Mouse (Mus musculus): ENCODE data around the gene Ahcy. TPM values are rescaled to one million over a fixed set of nuclear protein-coding genes. Genes with fewer than 3 reads are reported as not detected.
"Not testable (repeated sequence)": the region's sequence is repeated elsewhere in the genome, so short reads cannot be mapped to it uniquely, and the experiment has no call there.

Ahcy gene
- polyA plus RNA-seq (2012; fragmentation: generic; extraction: Trizol): 127 TPM
- long read RNA-seq, experiment 1, transcript Ahcy-201 (10 exons, 2,543 nt): major isoform, 25 of 32 reads
- long read RNA-seq, experiment 1, partial matches to known transcripts: 4 of 32 reads
- long read RNA-seq, experiment 1, other reads (novel, unspliced or antisense): 3 of 32 reads
- long read RNA-seq, experiment 2, transcript Ahcy-201 (10 exons, 2,543 nt): major isoform, 320 of 338 reads
- long read RNA-seq, experiment 2, partial matches to known transcripts: 4 of 338 reads
- long read RNA-seq, experiment 2, other reads (novel, unspliced or antisense): 14 of 338 reads

DNA sequence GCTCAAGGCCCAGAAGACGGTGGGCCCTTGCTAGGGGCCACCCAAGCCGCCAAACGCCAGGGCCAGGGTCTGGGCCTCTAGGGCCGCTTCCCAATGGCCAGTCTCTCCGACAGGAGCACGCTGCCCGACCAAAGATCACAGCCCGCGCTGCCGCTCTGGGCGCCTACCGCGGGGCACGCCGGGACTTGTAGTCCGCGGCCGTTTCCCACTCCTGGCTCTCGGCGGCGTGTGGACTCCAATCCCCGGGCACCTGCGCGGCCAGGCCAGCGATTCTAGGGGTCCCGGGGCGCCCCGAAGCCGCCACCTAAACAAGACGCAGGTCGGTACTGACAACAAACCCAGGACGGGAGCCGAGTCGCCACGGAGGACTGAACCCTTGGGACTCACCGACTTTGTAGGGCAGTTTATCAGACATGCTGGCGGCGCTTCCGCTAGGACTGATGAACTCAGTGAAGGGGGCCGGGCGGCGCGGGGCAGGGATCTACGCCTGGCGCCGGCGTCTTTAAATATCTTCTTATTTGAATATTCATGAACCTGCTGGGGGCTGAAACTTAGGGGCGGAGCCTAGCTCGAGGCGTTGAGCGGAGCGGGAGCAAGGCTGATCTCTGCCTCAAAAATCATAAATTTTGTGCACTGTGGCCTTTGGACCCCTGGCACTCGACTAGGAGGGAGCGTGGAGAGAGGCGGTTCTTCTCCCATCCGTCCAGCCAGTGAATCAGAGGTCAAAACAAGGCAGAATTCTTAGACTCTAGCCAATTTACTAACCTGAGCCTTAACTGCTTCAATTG, at the start of gene Ahcy:
Gene Ahcy (minus strand): TSS at position 520 of the 788 bp plus-strand sequence.
- Histone ChIP-seq H3K27me3 (ENCODE audit: control insufficient read depth, insufficient read depth, insufficient read length) (no peaks in the 10 kb centered on the region), H3K79me3 (ENCODE audit: low read depth) (peaks cover 47% of the 10 kb centered on the region), H3ac (ENCODE audit: control insufficient read depth, insufficient read length, low read depth) (peak within 1 kb of the TSS; percentile 82), H3K4me3 (ENCODE audit: insufficient read depth, poor library complexity, severe bottlenecking) (peak within 1 kb of the TSS; percentile 45), H3K36me3 (ENCODE audit: control insufficient read depth, insufficient read depth) (peaks cover 14% of the 10 kb centered on the region), H3K79me2 (ENCODE audit: control insufficient read depth, insufficient read depth) (peaks cover 48% of the 10 kb centered on the region)
- TF ChIP-seq MAX (IDR thresholded peaks at IDR 0.05): peak; percentile 18
- TF ChIP-seq MYOG (IDR thresholded peaks at IDR 0.05; ENCODE audit: control insufficient read depth, extremely low read depth, insufficient read length): no peak

DNA sequence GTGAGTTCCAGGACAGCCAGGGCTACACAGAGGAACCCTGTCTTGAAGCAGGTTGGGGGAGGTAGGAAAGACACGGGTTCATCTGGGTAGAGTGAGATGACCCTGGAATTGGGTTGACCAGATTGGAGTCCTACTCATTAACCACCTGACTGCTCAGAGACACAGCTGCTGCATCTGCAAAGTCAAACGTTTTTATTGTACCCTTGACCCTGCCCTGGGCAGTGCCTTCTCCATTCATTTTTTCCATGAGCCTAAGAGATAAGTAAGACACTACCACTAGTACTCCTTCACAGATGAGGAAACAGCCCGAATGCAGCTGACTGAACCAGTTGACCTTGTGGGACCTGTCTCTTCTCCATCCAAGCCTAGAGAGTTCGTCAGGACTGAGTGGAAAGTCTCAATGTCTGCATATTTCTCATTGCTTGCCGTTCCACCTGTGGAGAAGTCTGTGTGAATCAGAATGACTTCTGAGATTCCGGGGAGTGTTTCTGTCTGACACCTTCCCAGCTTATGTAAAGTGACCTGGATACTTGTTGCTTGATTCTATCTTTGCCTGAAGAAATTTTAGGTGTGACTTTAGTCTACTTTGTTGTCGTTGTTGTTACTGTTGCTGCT, 41.0 kb upstream of the Ahcy start:
- Histone ChIP-seq H3K79me2 (ENCODE audit: control insufficient read depth, insufficient read depth) (no peaks in the 10 kb centered on the region), H3K27me3 (ENCODE audit: control insufficient read depth, insufficient read depth, insufficient read length) (no peaks in the 10 kb centered on the region), H3K36me3 (ENCODE audit: control insufficient read depth, insufficient read depth) (no peaks in the 10 kb centered on the region), H3K4me3 (ENCODE audit: insufficient read depth, poor library complexity, severe bottlenecking) (no peak overlapping the region), H3K79me3 (ENCODE audit: low read depth) (no peaks in the 10 kb centered on the region), H3ac (ENCODE audit: control insufficient read depth, insufficient read length, low read depth) (no peak overlapping the region)
- TF ChIP-seq USF1 (IDR thresholded peaks at IDR 0.05; ENCODE audit: low read depth): no peak
- no peak for TF ChIP-seq MYOD1 (IDR thresholded peaks at IDR 0.05; ENCODE audit: control insufficient read depth, insufficient read length, low read depth)

DNA sequence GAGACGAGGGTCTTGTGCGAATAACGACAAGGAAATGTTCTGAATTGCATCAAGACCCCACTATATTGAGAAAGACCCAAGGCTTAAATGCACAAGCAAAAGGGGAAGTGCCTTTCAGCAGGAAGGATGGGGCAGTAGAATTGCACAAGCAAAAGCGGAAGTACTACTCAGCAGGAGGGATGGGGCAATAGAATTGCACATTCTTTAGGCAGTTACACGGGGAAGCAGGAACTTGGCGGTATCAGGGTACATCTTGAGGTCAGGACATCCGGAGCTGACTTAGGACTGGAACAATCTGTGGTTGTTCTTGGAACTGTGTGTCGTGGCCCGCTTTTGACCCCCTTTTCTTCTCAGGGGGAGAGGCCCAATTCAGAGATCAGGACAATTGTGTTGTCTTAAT, 33.0 kb upstream of the Ahcy start:
- peak; percentile 40 for TF ChIP-seq CEBPB (IDR thresholded peaks at IDR 0.05; ENCODE audit: low read depth)
- H3K36me3 ChIP-seq (ENCODE audit: control insufficient read depth, insufficient read depth); H3K4me3 ChIP-seq (ENCODE audit: insufficient read depth, poor library complexity, severe bottlenecking); H3K27me3 ChIP-seq (ENCODE audit: control insufficient read depth, insufficient read depth, insufficient read length); H3K79me3 ChIP-seq (ENCODE audit: low read depth); H3ac ChIP-seq (ENCODE audit: control insufficient read depth, insufficient read length, low read depth); H3K79me2 ChIP-seq (ENCODE audit: control insufficient read depth, insufficient read depth): not testable (repeated sequence)

DNA sequence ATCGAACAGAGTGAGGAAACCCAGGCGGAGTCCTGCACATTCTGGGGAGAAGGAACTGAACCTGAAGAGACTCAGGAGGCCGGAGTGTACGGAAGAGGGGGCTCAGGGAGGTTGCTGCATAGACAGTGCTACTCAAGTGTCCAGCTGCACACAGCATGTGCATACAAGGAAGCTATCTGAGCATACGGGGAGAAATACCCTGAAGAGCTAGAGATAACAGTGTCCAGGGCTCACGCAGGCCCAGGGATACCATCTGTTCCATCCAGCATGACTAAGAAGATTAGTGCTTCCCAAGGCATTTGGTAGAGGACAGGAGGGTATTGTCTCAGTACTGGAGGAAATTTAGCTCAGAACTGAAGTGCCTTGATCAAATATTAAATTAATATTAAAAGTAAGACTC, 29.3 kb upstream of the Ahcy start:
- Histone ChIP-seq H3K79me3 (ENCODE audit: low read depth) (no peaks in the 10 kb centered on the region), H3K36me3 (ENCODE audit: control insufficient read depth, insufficient read depth) (no peaks in the 10 kb centered on the region), H3K27me3 (ENCODE audit: control insufficient read depth, insufficient read depth, insufficient read length) (no peaks in the 10 kb centered on the region), H3K4me3 (ENCODE audit: insufficient read depth, poor library complexity, severe bottlenecking) (no peak overlapping the region), H3ac (ENCODE audit: control insufficient read depth, insufficient read length, low read depth) (no peak overlapping the region), H3K79me2 (ENCODE audit: control insufficient read depth, insufficient read depth) (no peaks in the 10 kb centered on the region)
- TF ChIP-seq CTCF (IDR thresholded peaks at IDR 0.05; ENCODE audit: control insufficient read depth, insufficient read depth, insufficient read length) (no peak), MYOG (IDR thresholded peaks at IDR 0.05; ENCODE audit: control insufficient read depth, extremely low read depth, insufficient read length) (no peak), USF1 (IDR thresholded peaks at IDR 0.05; ENCODE audit: low read depth) (no peak), MAX (IDR thresholded peaks at IDR 0.05) (no peak), MYOD1 (IDR thresholded peaks at IDR 0.05; ENCODE audit: control insufficient read depth, insufficient read length, low read depth) (no peak), CEBPB (IDR thresholded peaks at IDR 0.05; ENCODE audit: low read depth) (no peak), FOSL1 (IDR thresholded peaks at IDR 0.05; ENCODE audit: insufficient read depth, low read length, poor library complexity, severe bottlenecking) (no peak)

DNA sequence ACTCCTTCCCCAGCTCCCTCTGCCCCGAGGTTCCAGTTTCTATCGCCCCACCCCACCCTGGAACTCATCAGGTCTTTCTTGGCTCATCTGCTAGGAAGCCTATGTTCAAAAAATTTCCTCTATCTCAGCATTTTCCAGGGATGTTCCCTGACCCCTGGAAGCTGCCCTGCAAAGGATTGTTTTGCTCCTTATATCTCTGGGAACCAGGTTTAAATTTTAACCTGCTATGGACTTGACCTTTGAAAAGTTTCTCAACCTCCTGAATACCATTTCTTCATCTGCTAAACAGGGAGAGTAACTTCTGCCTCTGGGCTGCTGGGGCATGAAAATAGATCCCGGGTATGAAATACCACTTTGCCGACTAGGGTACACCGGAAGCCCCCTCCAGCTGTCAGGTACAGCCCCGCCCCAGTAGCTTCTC, 27.5 kb upstream of the Ahcy start:
- no peak for TF ChIP-seq MYOD1 (IDR thresholded peaks at IDR 0.05; ENCODE audit: control insufficient read depth, insufficient read length, low read depth)
- TF ChIP-seq MYOG (IDR thresholded peaks at IDR 0.05; ENCODE audit: control insufficient read depth, extremely low read depth, insufficient read length): no peak
- no peak for TF ChIP-seq CTCF (IDR thresholded peaks at IDR 0.05; ENCODE audit: control insufficient read depth, insufficient read depth, insufficient read length)
- TF ChIP-seq MAX (IDR thresholded peaks at IDR 0.05): no peak
- no peak for TF ChIP-seq USF1 (IDR thresholded peaks at IDR 0.05; ENCODE audit: low read depth)
- Histone ChIP-seq H3ac (ENCODE audit: control insufficient read depth, insufficient read length, low read depth) (no peak overlapping the region), H3K79me3 (ENCODE audit: low read depth) (no peaks in the 10 kb centered on the region)

DNA sequence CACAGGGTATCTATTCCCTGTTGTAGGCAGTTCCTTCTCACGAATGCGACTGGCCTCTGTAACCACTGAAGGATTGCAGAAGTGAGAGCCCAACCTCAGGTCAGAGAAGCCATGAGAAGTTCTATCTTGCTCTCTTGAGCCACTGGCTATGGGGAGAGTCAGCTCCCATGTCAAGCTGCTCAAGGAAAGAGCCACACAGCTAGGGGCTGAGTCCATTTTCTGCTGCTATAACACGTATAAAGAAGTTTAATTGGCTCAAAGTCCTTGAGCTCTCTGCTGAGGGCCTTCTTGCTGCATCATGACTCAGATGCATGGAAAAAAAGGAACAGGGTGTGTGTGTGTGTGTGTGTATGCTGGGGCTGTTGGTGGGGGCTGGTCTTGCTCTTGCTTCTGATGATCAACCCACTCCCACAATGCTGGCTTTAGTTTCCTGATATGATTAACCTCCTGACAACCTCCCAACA, 26.5 kb upstream of the Ahcy start:
- H3ac ChIP-seq (ENCODE audit: control insufficient read depth, insufficient read length, low read depth): no peak overlapping the region
- no peaks in the 10 kb centered on the region for H3K79me3 ChIP-seq (ENCODE audit: low read depth)
- no peaks in the 10 kb centered on the region for H3K27me3 ChIP-seq (ENCODE audit: control insufficient read depth, insufficient read depth, insufficient read length)
- no peak overlapping the region for H3K4me3 ChIP-seq (ENCODE audit: insufficient read depth, poor library complexity, severe bottlenecking)
- no peak for TF ChIP-seq MAX (IDR thresholded peaks at IDR 0.05)
- no peak for TF ChIP-seq MYOG (IDR thresholded peaks at IDR 0.05; ENCODE audit: control insufficient read depth, extremely low read depth, insufficient read length)
- no peak for TF ChIP-seq CTCF (IDR thresholded peaks at IDR 0.05; ENCODE audit: control insufficient read depth, insufficient read depth, insufficient read length)
- no peak for TF ChIP-seq USF1 (IDR thresholded peaks at IDR 0.05; ENCODE audit: low read depth)
- no peaks in the 10 kb centered on the region for H3K79me2 ChIP-seq (ENCODE audit: control insufficient read depth, insufficient read depth)
- no peaks in the 10 kb centered on the region for H3K36me3 ChIP-seq (ENCODE audit: control insufficient read depth, insufficient read depth)

More for the DNA sequence above, 27.5 kb upstream of the Ahcy start:
- Histone ChIP-seq H3K36me3 (ENCODE audit: control insufficient read depth, insufficient read depth) (no peaks in the 10 kb centered on the region), H3K79me2 (ENCODE audit: control insufficient read depth, insufficient read depth) (no peaks in the 10 kb centered on the region), H3K27me3 (ENCODE audit: control insufficient read depth, insufficient read depth, insufficient read length) (no peaks in the 10 kb centered on the region), H3K4me3 (ENCODE audit: insufficient read depth, poor library complexity, severe bottlenecking) (no peak overlapping the region)
